Mouse (Mus musculus): ENCODE results near the gene Myoz1.

DNA sequence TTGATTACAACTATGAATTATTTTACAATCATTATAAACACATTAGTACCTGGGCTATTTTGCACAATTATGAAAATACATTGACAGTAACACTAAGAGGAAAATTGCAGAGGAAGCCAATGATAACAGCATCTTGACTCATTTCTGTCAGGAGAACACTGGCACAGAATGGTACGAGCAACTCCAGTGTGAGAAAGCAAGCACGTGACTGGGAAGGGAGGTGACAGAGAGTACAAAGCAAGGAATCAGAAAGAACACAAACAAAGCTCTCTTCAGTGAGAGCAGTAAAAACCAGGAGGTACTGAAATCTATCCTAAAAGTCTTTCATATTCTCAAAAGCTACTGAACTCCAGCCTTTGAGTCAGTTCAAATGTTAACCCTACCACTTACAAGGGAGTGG, 39.9 kb downstream of the Myoz1 start:
- TF ChIP-seq CTCF (IDR thresholded peaks at IDR 0.05; ENCODE audit: low read depth): no peak
- no peak for TF ChIP-seq EP300 (IDR thresholded peaks at IDR 0.05; ENCODE audit: low read depth)
